Mouse (Mus musculus) midbrain, postnatal 0 days (tissue): ENCODE data around the gene Hivep1. TPM values are rescaled to one million over a fixed set of nuclear protein-coding genes. Genes with fewer than 3 reads are reported as not detected.
A peak's percentile ranks its signal among the peaks of the same experiment; 100 is the strongest.

ENCODE experiments used
- ATAC-seq: fragments of 200-750 bp; cut with Nextera tagmentation; 2 replicates; pipeline ENCODE4 v1.8.0; 2017; ENCODE audit warnings: moderate number of reproducible peaks, mild to moderate bottlenecking, moderate TSS enrichment, moderate library complexity; ENCODE audit not compliant: low FRiP score
- DNase-seq: peaks from one replicate; pipeline ENCODE4 v3.0.0-alpha.2; 2015; ENCODE audit warnings: low spot score
- H3K27ac ChIP-seq: fragments of 300-500 bp; sonication (generic); 2 replicates; pipeline ENCODE4 v1.5.1; 2014; ENCODE audit warnings: low read depth, mild to moderate bottlenecking, low read length, mixed read lengths
- H3K27me3 ChIP-seq: fragments of 300-500 bp; sonication (generic); 2 replicates; pipeline ENCODE4 v1.6.1; 2014; ENCODE audit warnings: low read length, control low read depth, mixed read lengths; ENCODE audit not compliant: insufficient read depth
- H3K36me3 ChIP-seq: fragments of 300-500 bp; sonication (generic); 2 replicates; pipeline ENCODE4 v1.6.1; 2014; ENCODE audit warnings: low read length, control low read depth, mixed read lengths; ENCODE audit not compliant: insufficient read depth
- H3K4me1 ChIP-seq: fragments of 300-500 bp; sonication (generic); 2 replicates; pipeline ENCODE4 v1.6.1; 2014; ENCODE audit warnings: mild to moderate bottlenecking, control low read depth, antibody characterized with exemption, low read length, mixed read lengths; ENCODE audit not compliant: insufficient read depth
- H3K4me2 ChIP-seq: fragments of 300-500 bp; sonication (generic); 2 replicates; pipeline ENCODE4 v1.6.1; 2014; ENCODE audit warnings: low read depth, mild to moderate bottlenecking, low read length, mixed read lengths; ENCODE audit not compliant: poor library complexity, severe bottlenecking
- H3K4me3 ChIP-seq: fragments of 300-500 bp; sonication (generic); 2 replicates; pipeline ENCODE4 v1.5.1; 2014; ENCODE audit warnings: low read depth, mild to moderate bottlenecking, low read length, moderate library complexity
- H3K9ac ChIP-seq: fragments of 300-500 bp; sonication (generic); replicated peaks from 2 replicates; pipeline ENCODE4 v1.6.1; 2014; ENCODE audit warnings: mild to moderate bottlenecking, low read length, moderate library complexity, mixed read lengths; ENCODE audit not compliant: poor library complexity, severe bottlenecking
- H3K9me3 ChIP-seq: fragments of 300-500 bp; sonication (generic); 2 replicates; pipeline ENCODE4 v1.6.1; 2016; ENCODE audit warnings: low read length, control low read depth
- CTCF ChIP-seq: IDR thresholded peaks from 2 replicates; pipeline ENCODE4 v1.5.1; 2016; ENCODE audit warnings: antibody characterized with exemption, mild to moderate bottlenecking
- WGBS: fragments of 180-500 bp; shearing (Covaris S2); extraction: QIAGEN DNeasy Blood & Tissue Kit; methylation state at CpG from one replicate; pipeline ENCODE4 v1.1.7; 2014; 5-methylcytosine and 5-hydroxymethylcytosine counted together
- polyA plus RNA-seq: library from polyadenylated mRNA; unstranded; fragments of >200 nt; fragmentation: Nextera tagmentation; extraction: Ambion mirVana; gene quantifications from 2 replicates; pipeline ENCODE4 v1.2.1, GENCODE M21; 2015
- total RNA-seq: library from RNA; depleted of rRNA; stranded (reverse); fragments of >200 nt; gene quantifications from 2 replicates; pipeline ENCODE4 v1.2.3, GENCODE M21; 2014

The Hivep1 gene
- total and polyA plus RNA-seq, 2 experiments from 2014 or later = 19.5 to 38.0 TPM

DNA sequence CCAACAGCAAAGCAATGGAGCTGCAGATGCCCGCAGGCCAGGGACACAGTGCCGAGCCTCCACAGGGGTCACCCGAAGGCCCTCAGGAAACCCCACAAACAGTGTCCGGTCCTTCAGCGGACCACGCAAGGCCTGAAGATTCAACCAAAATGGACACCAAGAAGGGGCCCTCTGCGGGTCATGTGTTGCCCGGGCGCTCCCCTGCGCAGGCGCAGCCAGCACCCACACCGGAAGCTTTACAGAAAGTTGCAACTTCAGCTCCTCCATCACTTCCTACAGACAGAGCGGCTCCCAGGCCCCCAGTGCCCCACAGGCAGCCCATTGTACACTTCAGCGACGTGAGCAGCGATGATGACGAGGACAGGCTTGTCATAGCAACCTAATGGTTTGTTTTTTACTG is 132.3 kb downstream of the Hivep1 start:
- Histone ChIP-seq H3K4me2 (no peak overlapping the region), H3K9me3 (no peaks in the 10 kb centered on the region), H3K9ac (no peak overlapping the region), H3K27me3 (no peaks in the 10 kb centered on the region), H3K4me1 (no peaks in the 10 kb centered on the region), H3K27ac (no peak overlapping the region), H3K4me3 (no peak overlapping the region), H3K36me3 (peaks cover 4% of the 10 kb centered on the region)
- WGBS = 96% methylated on average over 17 of the region's 17 CpGs
- no peak for TF ChIP-seq CTCF
- ATAC-seq (no peak), DNase-seq (no peak)

DNA sequence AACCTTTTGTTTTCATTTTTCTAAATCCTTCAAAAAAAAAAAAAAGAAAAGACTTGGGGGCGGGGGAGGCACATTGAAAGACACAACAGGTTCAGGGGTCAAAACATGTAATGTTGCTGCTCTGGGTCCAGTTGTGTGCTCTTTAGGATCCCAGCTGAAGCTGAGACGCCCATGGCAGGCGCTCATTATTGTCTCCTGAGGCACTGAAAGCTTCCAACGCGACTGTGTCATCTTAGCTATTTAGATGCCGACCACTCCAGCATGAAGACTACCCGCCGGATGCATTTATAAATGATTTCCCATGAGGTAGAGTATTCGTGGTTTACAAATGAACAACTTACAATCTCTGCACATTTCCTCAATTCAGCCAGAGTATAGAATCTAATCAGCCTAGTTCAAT is 141.2 kb downstream of the Hivep1 start:
- Histone ChIP-seq H3K27ac (no peak overlapping the region), H3K36me3 (no peaks in the 10 kb centered on the region), H3K9ac (no peak overlapping the region), H3K4me1 (no peaks in the 10 kb centered on the region), H3K4me3 (no peak overlapping the region), H3K4me2 (no peak overlapping the region), H3K9me3 (no peaks in the 10 kb centered on the region), H3K27me3 (no peaks in the 10 kb centered on the region)
- 10% methylated on average over 9 of the region's 9 CpGs for WGBS
- peak; percentile 43 for DNase-seq
- no peak for TF ChIP-seq CTCF
- ATAC-seq = no peak

DNA sequence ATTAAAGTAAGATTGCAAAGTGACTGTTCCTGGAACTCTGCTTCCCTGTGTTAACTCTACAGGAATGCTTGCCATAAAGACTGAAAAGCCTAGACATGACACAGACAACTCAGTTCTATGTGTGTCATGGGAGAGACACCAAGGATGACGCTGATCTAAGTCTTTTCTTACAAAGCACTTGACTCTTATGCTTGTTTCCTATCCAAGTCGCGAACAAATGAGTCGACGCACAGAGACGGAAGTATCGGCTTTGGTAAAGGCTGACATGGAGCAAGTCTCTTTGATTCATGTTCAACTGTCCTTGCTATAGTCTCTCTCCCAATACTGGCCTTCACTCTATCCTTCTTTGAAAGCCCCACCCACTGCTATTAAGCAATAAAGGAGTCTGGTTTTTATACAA is 143.8 kb downstream of the Hivep1 start:
- H3K4me2 ChIP-seq = no peak overlapping the region
- WGBS = 94% methylated on average over 7 of the region's 7 CpGs
- H3K36me3 ChIP-seq = no peaks in the 10 kb centered on the region
- H3K9ac ChIP-seq = no peak overlapping the region
- TF ChIP-seq CTCF = no peak
- H3K27ac ChIP-seq = no peak overlapping the region
- DNase-seq = no peak
- no peak for ATAC-seq
- H3K4me3 ChIP-seq = no peak overlapping the region
- peaks cover 8% of the 10 kb centered on the region; the same call in 1 of the 2 replicates for H3K9me3 ChIP-seq
- H3K4me1 ChIP-seq = no peaks in the 10 kb centered on the region
- no peaks in the 10 kb centered on the region for H3K27me3 ChIP-seq

DNA sequence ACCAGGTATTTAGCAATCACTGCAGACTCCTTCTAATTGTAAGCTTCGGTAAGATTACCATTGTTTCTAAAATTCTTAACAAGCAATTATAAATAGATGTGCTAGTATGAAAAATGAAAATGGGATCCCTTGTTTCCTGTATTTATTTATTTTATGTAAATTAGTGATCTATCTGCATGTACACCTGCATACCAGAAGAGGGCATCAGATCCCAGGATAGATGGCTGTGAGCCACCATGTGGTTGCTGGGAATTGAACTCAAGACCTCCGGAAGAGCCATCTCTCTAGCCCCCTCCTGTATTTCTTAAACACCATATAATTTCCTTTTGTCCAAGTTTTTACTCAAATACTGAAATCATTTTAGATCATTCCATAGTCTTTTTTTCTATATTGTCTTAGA is 145.8 kb downstream of the Hivep1 start:
- ATAC-seq = no peak
- no peak for DNase-seq
- Histone ChIP-seq H3K4me3 (no peak overlapping the region), H3K4me1 (no peaks in the 10 kb centered on the region), H3K36me3 (no peaks in the 10 kb centered on the region), H3K4me2 (no peak overlapping the region), H3K9ac (no peak overlapping the region), H3K27ac (no peak overlapping the region), H3K27me3 (no peaks in the 10 kb centered on the region), H3K9me3 (peaks cover 8% of the 10 kb centered on the region; the same call in 1 of the 2 replicates)
- WGBS = 94% methylated on average over 2 of the region's 2 CpGs
- TF ChIP-seq CTCF = peak; percentile 33; the same call in 1 of the 2 replicates

DNA sequence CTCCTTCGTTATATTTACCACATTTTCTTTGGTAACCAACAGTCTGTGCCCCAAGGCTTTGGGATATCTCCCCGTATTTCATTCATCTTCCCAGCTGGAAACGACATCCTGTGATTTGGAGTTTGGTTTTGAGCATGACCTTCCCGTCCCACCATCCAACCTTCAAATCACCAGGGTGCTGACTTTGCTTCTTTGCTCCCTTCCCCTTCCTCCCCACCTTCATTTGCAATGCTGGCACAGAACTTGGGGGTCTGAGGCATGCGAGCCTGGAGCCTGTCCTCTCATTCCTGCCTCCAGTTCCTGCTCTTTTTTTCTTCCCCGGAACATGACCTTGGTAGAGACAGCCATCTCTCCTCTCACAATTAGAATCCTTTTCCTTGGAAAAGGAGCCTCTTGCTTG is 161.7 kb downstream of the Hivep1 start:
- Histone ChIP-seq H3K27me3 (no peaks in the 10 kb centered on the region), H3K4me3 (no peak overlapping the region), H3K4me1 (no peaks in the 10 kb centered on the region), H3K9ac (no peak overlapping the region), H3K36me3 (no peaks in the 10 kb centered on the region), H3K9me3 (no peaks in the 10 kb centered on the region), H3K27ac (no peak overlapping the region), H3K4me2 (no peak overlapping the region)
- WGBS = 86% methylated on average over 6 of the region's 6 CpGs
- DNase-seq = no peak
- ATAC-seq = no peak
- no peak for TF ChIP-seq CTCF

DNA sequence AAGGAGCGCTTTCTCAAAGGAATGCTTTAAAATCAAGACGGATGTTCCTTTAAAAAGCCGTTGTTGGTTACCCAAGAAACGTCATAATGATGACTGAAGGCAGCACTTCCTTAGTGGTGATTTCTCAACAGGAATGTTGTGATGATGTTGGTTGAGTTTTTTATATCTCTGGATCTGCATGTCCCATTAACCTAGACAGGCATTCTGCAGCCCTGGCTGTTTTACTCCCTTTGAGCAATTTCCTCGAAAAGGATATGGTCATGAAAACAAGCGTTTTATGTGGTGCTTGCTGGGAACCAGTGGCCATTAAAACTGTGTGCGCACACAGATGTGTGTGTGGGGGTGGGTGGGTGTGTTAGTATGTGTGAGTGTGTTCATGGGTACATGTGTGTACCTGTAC is 170.6 kb downstream of the Hivep1 start:
- no peak overlapping the region for H3K4me2 ChIP-seq
- H3K9ac ChIP-seq = no peak overlapping the region
- TF ChIP-seq CTCF = no peak
- WGBS = 94% methylated on average over 7 of the region's 7 CpGs
- ATAC-seq (no peak), DNase-seq (no peak)
- no peak overlapping the region for H3K4me3 ChIP-seq
- no peaks in the 10 kb centered on the region for H3K36me3 ChIP-seq
- no peak overlapping the region for H3K27ac ChIP-seq
- no peaks in the 10 kb centered on the region for H3K9me3 ChIP-seq
- no peaks in the 10 kb centered on the region for H3K4me1 ChIP-seq
- H3K27me3 ChIP-seq = no peaks in the 10 kb centered on the region
